Mouse (Mus musculus) stomach, postnatal 0 days (tissue): ENCODE data around the gene Ap4b1.

ENCODE experiments used
- CTCF ChIP-seq: IDR thresholded peaks from 2 replicates; pipeline ENCODE4 v1.5.1; 2016; ENCODE audit warnings: antibody characterized with exemption, low read depth, mild to moderate bottlenecking, moderate library complexity
- EP300 ChIP-seq: optimal IDR thresholded peaks from 2 replicates; pipeline ENCODE3; 2016; ENCODE audit warnings: antibody characterized with exemption

DNA sequence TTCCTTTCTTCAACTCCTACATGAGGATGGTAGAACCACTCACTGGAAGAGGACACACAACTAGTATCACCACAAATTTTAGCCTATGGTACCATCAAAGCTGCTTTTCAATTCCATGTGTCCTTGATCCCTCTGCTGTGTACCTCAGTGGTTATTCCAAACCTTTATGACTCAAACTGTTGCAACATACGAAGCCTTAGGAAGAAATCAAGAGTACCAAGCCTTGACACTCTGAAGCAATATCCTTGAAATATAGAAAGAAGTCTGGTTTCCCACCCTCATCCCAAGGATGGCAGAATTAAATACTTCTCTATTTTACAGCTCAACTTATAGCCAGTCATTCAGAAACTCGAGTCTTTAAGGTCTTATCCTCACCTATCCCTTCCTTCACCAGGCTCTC, 12.9 kb upstream of the Ap4b1 start:
- TF ChIP-seq CTCF (no peak), EP300 (no peak)
